Comparison of ENCODE assay signal across 8 mouse cellular contexts in the genomic region with DNA sequence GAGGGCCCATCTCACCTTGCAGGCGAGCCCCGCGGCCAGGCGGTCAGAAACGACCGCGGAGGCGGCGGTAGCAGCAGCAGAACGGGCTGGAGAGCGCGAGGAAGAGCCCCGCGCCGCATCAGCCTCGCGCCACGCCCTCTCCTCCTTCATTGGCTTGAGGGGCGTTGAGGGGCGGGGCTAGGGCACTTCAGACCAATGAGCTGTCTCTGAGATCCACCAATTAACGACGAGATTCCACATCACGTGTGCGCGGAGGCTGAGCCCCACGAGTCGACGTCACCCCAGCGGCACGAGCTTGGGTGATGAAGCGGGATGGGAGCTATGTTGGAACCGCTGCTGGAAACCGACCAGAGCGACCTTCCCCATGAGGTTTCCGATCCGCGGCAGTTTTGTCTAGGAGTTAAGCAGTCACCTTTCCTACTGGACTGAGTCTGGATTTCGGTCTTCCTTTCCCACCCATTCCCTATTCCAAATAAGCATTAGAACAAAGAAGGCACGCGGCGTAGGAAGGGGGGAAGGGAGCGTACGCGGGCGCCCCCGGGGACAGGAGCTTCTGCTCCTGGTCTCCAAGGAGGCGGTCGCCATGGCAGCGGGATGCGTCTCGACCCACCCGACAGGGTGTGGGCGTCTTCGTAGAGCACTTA. TPM values are rescaled to one million over a fixed set of nuclear protein-coding genes. Genes with fewer than 3 reads are reported as not detected.
DNase-seq lines count a peak whose midpoint lies in the region; ATAC-seq and TF ChIP-seq lines count a peak whose summit lies in the region.

1700037H04Rik (minus strand) TSS at position 144 of the 644 bp plus-strand sequence.

- no peak for TF ChIP-seq CTCF in C2C12 (IDR thresholded peaks at IDR 0.05; ENCODE audit: control insufficient read depth, insufficient read depth, insufficient read length)
- no peak for TF ChIP-seq CTCF in brain, embryonic 14.5 days (IDR thresholded peaks at IDR 0.05; ENCODE audit: borderline replicate concordance, extremely low read depth, insufficient read depth, insufficient read length)
- TF ChIP-seq CTCF in liver, adult 2 months (IDR thresholded peaks at IDR 0.05; ENCODE audit: low read depth, low read length) = 0 out of 2 replicates have a peak, but pooled peaks have one; percentile 1

- H3K27ac ChIP-seq in heart, embryonic 11.5 days (ENCODE audit: low read depth, low read length) = peak within 1 kb of the TSS; percentile 92
- H3K27ac ChIP-seq in kidney, embryonic 16.5 days (ENCODE audit: low read length) = peak within 1 kb of the TSS; percentile 95
- peak within 1 kb of the TSS; percentile 80 for H3K27ac ChIP-seq in liver, adult 2 months (replicated peaks; ENCODE audit: insufficient read depth, low read depth, low read length)

- H3K79me2 ChIP-seq in C2C12 (ENCODE audit: control insufficient read depth, insufficient read depth) = peaks cover 33% of the 10 kb centered on the region
- no peaks in the 10 kb centered on the region for H3K79me2 ChIP-seq in liver, adult 2 months (ENCODE audit: control insufficient read depth, insufficient read depth, low read length)
- H3K79me2 ChIP-seq in myocyte (ENCODE audit: control insufficient read depth, insufficient read depth) = peaks cover 11% of the 10 kb centered on the region

- H3K9ac ChIP-seq in heart, embryonic 11.5 days (ENCODE audit: low read depth, low read length) = peak within 1 kb of the TSS; percentile 91
- H3K9ac ChIP-seq in kidney, embryonic 16.5 days (replicated peaks; ENCODE audit: low read length) = peak within 1 kb of the TSS; percentile 91
- H3K9ac ChIP-seq in liver, adult 2 months (ENCODE audit: low read depth, low read length) = peak within 1 kb of the TSS; percentile 76

- WGBS in heart, embryonic 11.5 days (ENCODE audit: insufficient replicate concordance) = under 1% methylated on average over 54 of the region's 54 CpGs
- WGBS in kidney, embryonic 16.5 days = under 1% methylated on average over 54 of the region's 54 CpGs
- WGBS in liver, adult 2 months = under 1% methylated on average over 54 of the region's 54 CpGs

- H3K27me3 ChIP-seq in C2C12 (ENCODE audit: control insufficient read depth, insufficient read depth, insufficient read length) = no peaks in the 10 kb centered on the region
- H3K27me3 ChIP-seq in erythroblast, embryonic 14.5 days (ENCODE audit: control insufficient read depth) = peaks cover 8% of the 10 kb centered on the region
- H3K27me3 ChIP-seq in heart, embryonic 11.5 days (ENCODE audit: control insufficient read depth, insufficient read depth, low read length) = no peaks in the 10 kb centered on the region
- no peaks in the 10 kb centered on the region for H3K27me3 ChIP-seq in kidney, embryonic 16.5 days (ENCODE audit: insufficient read depth, low read length)
- H3K27me3 ChIP-seq in liver, adult 2 months (ENCODE audit: control insufficient read depth, insufficient read depth, low read length) = no peaks in the 10 kb centered on the region
- no peaks in the 10 kb centered on the region for H3K27me3 ChIP-seq in myocyte (ENCODE audit: control insufficient read depth, insufficient read depth, insufficient read length)
- H3K27me3 ChIP-seq in splenic B cell, adult 2 months (ENCODE audit: control insufficient read depth, insufficient read depth, low read length, poor library complexity, severe bottlenecking) = no peaks in the 10 kb centered on the region

- H3ac ChIP-seq in C2C12 (ENCODE audit: control insufficient read depth, insufficient read length, low read depth) = peak within 1 kb of the TSS; percentile 68
- H3ac ChIP-seq in myocyte (ENCODE audit: control insufficient read depth, insufficient read length) = peak within 1 kb of the TSS; percentile 20

- peak within 1 kb of the TSS; percentile 91 for H3K4me2 ChIP-seq in heart, embryonic 11.5 days
- peak within 1 kb of the TSS; percentile 97 for H3K4me2 ChIP-seq in kidney, embryonic 16.5 days (replicated peaks; ENCODE audit: low read depth, low read length)
- H3K4me2 ChIP-seq in myocyte (ENCODE audit: low read depth) = peak within 1 kb of the TSS; percentile 95

- H3K36me3 ChIP-seq in C2C12 (ENCODE audit: control insufficient read depth, insufficient read depth) = peaks cover 6% of the 10 kb centered on the region
- peaks cover 39% of the 10 kb centered on the region for H3K36me3 ChIP-seq in erythroblast, embryonic 14.5 days (ENCODE audit: control insufficient read depth)
- no peaks in the 10 kb centered on the region; the same call in 1 of the 2 replicates for H3K36me3 ChIP-seq in heart, embryonic 11.5 days (ENCODE audit: control insufficient read depth, insufficient read depth, low read length)
- no peaks in the 10 kb centered on the region for H3K36me3 ChIP-seq in kidney, embryonic 16.5 days (ENCODE audit: insufficient read depth, low read length)
- no peaks in the 10 kb centered on the region for H3K36me3 ChIP-seq in liver, adult 2 months (ENCODE audit: control insufficient read depth, insufficient read depth, low read length)
- H3K36me3 ChIP-seq in myocyte (ENCODE audit: control insufficient read depth, insufficient read depth) = no peaks in the 10 kb centered on the region
- H3K36me3 ChIP-seq in splenic B cell, adult 2 months (ENCODE audit: control insufficient read depth, insufficient read depth, low read length, poor library complexity, severe bottlenecking) = no peaks in the 10 kb centered on the region

- peak; percentile 81 for TF ChIP-seq POLR2A in brain, embryonic 14.5 days (IDR thresholded peaks at IDR 0.05; ENCODE audit: borderline replicate concordance, extremely low read depth, insufficient read depth, insufficient read length, poor library complexity, severe bottlenecking)
- TF ChIP-seq POLR2A in liver, adult 2 months (IDR thresholded peaks at IDR 0.05; ENCODE audit: extremely low read depth, insufficient read depth, low read length) = peak; percentile 89
- peak; percentile 90 for TF ChIP-seq POLR2A in myocyte (IDR thresholded peaks at IDR 0.05; ENCODE audit: insufficient read length, low read depth)

- H3K4me3 ChIP-seq in C2C12 (ENCODE audit: insufficient read depth, poor library complexity, severe bottlenecking) (peak within 1 kb of the TSS; percentile 88), myocyte (peak within 1 kb of the TSS; percentile 59)
- H3K4me3 ChIP-seq in erythroblast, embryonic 14.5 days (replicated peaks) = peak within 1 kb of the TSS; percentile 79
- peak within 1 kb of the TSS; percentile 84 for H3K4me3 ChIP-seq in heart, embryonic 11.5 days (ENCODE audit: low read depth, low read length)
- peak within 1 kb of the TSS; percentile 78 for H3K4me3 ChIP-seq in kidney, embryonic 16.5 days (ENCODE audit: low read length)
- peak within 1 kb of the TSS; percentile 69 for H3K4me3 ChIP-seq in liver, adult 2 months (ENCODE audit: insufficient read depth, low read depth, low read length)

- H3K79me3 ChIP-seq in C2C12 (ENCODE audit: low read depth) = peaks cover 10% of the 10 kb centered on the region

- H3K9me3 ChIP-seq in erythroblast, embryonic 14.5 days (ENCODE audit: control insufficient read depth, low read length) = no peaks in the 10 kb centered on the region
- no peaks in the 10 kb centered on the region for H3K9me3 ChIP-seq in heart, embryonic 11.5 days (replicated peaks; ENCODE audit: control insufficient read depth, low read length)
- peaks cover 6% of the 10 kb centered on the region for H3K9me3 ChIP-seq in kidney, embryonic 16.5 days (ENCODE audit: low read length)

- peaks cover 69% of the 10 kb centered on the region for H3K4me1 ChIP-seq in erythroblast, embryonic 14.5 days (ENCODE audit: control insufficient read depth)
- H3K4me1 ChIP-seq in heart, embryonic 11.5 days (ENCODE audit: control insufficient read depth, insufficient read depth, low read length) = peaks cover 28% of the 10 kb centered on the region
- H3K4me1 ChIP-seq in kidney, embryonic 16.5 days (ENCODE audit: insufficient read depth, low read length) = peaks cover 13% of the 10 kb centered on the region
- H3K4me1 ChIP-seq in liver, adult 2 months (ENCODE audit: control insufficient read depth, insufficient read depth, low read length) = peaks cover 9% of the 10 kb centered on the region; the same call in 1 of the 2 replicates

- DNase-seq in brain, embryonic 14.5 days (ENCODE audit: low read depth) = peak; percentile 100
- peak; percentile 94 for DNase-seq in liver, adult 2 months (ENCODE audit: extremely low read depth, low read depth, low spot score)
- peak; percentile 99 for DNase-seq in splenic B cell, adult 2 months (ENCODE audit: low read depth, low spot score)

- peak; percentile 95 for ATAC-seq in heart, embryonic 11.5 days (replicated peaks; ENCODE audit: insufficient number of reproducible peaks, low FRiP score, low TSS enrichment)
- ATAC-seq in kidney, embryonic 16.5 days (ENCODE audit: low FRiP score, low TSS enrichment) = peak; percentile 97

TF ChIP-seq in C2C12, 6 proteins besides CTCF, POLR2A, EP300 and RAD21:
- TF ChIP-seq MYOG (IDR thresholded peaks at IDR 0.05; ENCODE audit: control insufficient read depth, extremely low read depth, insufficient read length) (no peak), MYOD1 (IDR thresholded peaks at IDR 0.05; ENCODE audit: control insufficient read depth, insufficient read length, low read depth) (no peak), USF1 (IDR thresholded peaks at IDR 0.05; ENCODE audit: low read depth) (peak; percentile 99), MAX (IDR thresholded peaks at IDR 0.05) (peak; percentile 98), CEBPB (IDR thresholded peaks at IDR 0.05; ENCODE audit: low read depth) (no peak), FOSL1 (IDR thresholded peaks at IDR 0.05; ENCODE audit: insufficient read depth, low read length, poor library complexity, severe bottlenecking) (no peak)

TF ChIP-seq in myocyte, 11 proteins besides CTCF, POLR2A, EP300 and RAD21:
- TF ChIP-seq POLR2AphosphoS2 (IDR thresholded peaks at IDR 0.05; ENCODE audit: insufficient read length, low read depth) (peak; percentile 88), CEBPB (IDR thresholded peaks at IDR 0.05; ENCODE audit: insufficient read depth, poor library complexity, severe bottlenecking) (no peak), E2F4 (IDR thresholded peaks at IDR 0.05; ENCODE audit: insufficient read depth) (peak; percentile 35), TCF12 (IDR thresholded peaks at IDR 0.05; ENCODE audit: insufficient read depth, poor library complexity, severe bottlenecking) (no peak), MAX (IDR thresholded peaks at IDR 0.05; ENCODE audit: low read depth) (peak; percentile 59), USF1 (IDR thresholded peaks at IDR 0.05; ENCODE audit: low read depth) (peak; percentile 99), SRF (IDR thresholded peaks at IDR 0.05; ENCODE audit: control insufficient read depth, insufficient read length, low read depth) (peak; percentile 66)

RNA-seq across cellular contexts. Expression of gene 1700037H04Rik, which starts in this region (rescaled TPM):
- 98.0 TPM for polyA plus RNA-seq in C2C12 (2012; fragmentation: generic; extraction: Trizol)
- 113 and 118 TPM in 2 replicates for polyA plus RNA-seq in brain, embryonic 14.5 days (2012; rRNA removed)
- 219 and 275 TPM in 2 replicates for polyA plus RNA-seq in erythroblast, embryonic 14.5 days (2012)
- polyA plus RNA-seq in heart, embryonic 11.5 days (2014; fragmentation: Nextera tagmentation; extraction: Ambion mirVana) = 83.0 and 83.4 TPM in 2 replicates
- polyA plus RNA-seq in kidney, embryonic 16.5 days (2015; fragmentation: Nextera tagmentation; extraction: Ambion mirVana) = 98.2 and 101 TPM in 2 replicates
- total RNA-seq in liver, adult 2 months (2014; rRNA removed) = 3.4 and 3.6 TPM in 2 replicates
- 16.6 and 20.3 TPM in 2 replicates for polyA plus RNA-seq in liver, adult 2 months (2012; rRNA removed)
- polyA plus RNA-seq in myocyte (2012; fragmentation: generic; extraction: Trizol) = 75.2 TPM

Comparison
In these comparisons a context has a peak if more than half of its experiments do, and no peak if none do; other contexts are left out.
1. Peak in every context shown above with its lines: DNase-seq, ATAC-seq, H3K4me3 ChIP-seq and H3K27ac ChIP-seq.